ENCODE assay signal across 12 mouse cellular contexts in the genomic region with DNA sequence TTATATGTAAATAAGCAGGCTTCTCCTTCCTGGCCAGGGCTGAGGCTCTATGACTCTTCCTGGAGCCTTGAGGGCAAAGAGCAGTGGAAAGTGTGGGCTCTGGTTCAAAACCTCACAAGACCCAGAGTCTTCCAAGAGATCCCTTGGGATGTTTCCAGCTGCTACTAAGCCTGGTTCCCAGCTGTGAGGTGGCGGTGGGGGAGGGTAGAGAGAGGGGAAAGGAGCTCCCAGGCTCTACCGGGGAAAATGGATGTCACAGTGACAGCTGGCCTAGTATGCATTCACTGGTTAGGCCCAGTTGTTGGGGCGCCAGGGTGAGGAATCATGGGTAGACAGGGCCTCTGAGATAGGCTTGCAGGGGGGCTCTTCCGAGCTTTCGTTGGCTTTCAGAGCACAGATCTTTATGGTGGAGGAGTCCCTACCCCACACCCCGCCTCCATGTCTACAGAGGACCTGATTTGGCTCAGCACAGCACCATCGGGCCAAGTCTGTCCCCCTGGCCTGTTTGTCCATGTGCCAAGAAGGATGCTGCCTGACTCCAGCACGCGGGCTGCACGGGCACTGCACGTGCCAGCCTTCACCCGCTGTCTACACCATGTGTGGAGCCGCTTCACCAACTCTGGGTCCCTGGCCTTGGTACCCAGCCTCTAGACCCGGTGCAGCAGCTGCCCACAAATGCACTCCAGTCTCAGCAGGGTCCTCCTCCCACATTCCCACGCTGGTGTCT. TPM values are rescaled to one million over a fixed set of nuclear protein-coding genes. Genes with fewer than 3 reads are reported as not detected.
DNase-seq lines count a peak whose midpoint lies in the region; ATAC-seq and TF ChIP-seq lines count a peak whose summit lies in the region.
"Had no signal": no experiment of that assay in that cellular context is flagged by ENCODE, and none has a peak within 500 bp of the region (broad histone marks: within the 10 kb centered on the region; RNA-seq: fewer than 3 reads in every experiment).

No protein-coding gene starts in this region.

- TF ChIP-seq POLR2A in heart, adult 2 months (IDR thresholded peaks at IDR 0.05; ENCODE audit: insufficient read depth, low read depth, low read length): no peak

- no peak overlapping the region for H3K4me3 ChIP-seq in heart, adult 2 months
- no peak overlapping the region for H3K4me3 ChIP-seq in midbrain, embryonic 14.5 days (replicated peaks; ENCODE audit: low read depth, low read length)
- H3K4me3 ChIP-seq in midbrain, embryonic 15.5 days: no peak overlapping the region
- H3K4me3 ChIP-seq in hindbrain, embryonic 11.5 days (ENCODE audit: low read depth, low read length): no peak overlapping the region
- H3K4me3 ChIP-seq in limb, embryonic 15.5 days: no peak overlapping the region

- no peaks in the 10 kb centered on the region for H3K79me2 ChIP-seq in heart, adult 2 months (replicated peaks; ENCODE audit: control insufficient read depth, insufficient read depth, low read length)

- no peak for ATAC-seq in midbrain, embryonic 14.5 days (ENCODE audit: low FRiP score, low TSS enrichment)
- no peak for ATAC-seq in midbrain, embryonic 15.5 days (replicated peaks)
- ATAC-seq in hindbrain, embryonic 11.5 days (ENCODE audit: low FRiP score): no peak
- ATAC-seq in limb, embryonic 15.5 days (ENCODE audit: insufficient number of reproducible peaks, low FRiP score, low TSS enrichment, low read depth): peak; percentile 41; the same call in 1 of the 2 replicates
- ATAC-seq: activated CD4-positive, CD25-positive, alpha-beta regulatory T cell, adult 4 months had no signal

- no peak for TF ChIP-seq CTCF in heart, adult 2 months (IDR thresholded peaks at IDR 0.05)

- intact Hi-C loops in heart, adult 2 months (cut with DNase I): no loop called here

- no peak overlapping the region for H3K4me2 ChIP-seq in midbrain, embryonic 14.5 days (ENCODE audit: low read length)
- no peak overlapping the region for H3K4me2 ChIP-seq in midbrain, embryonic 15.5 days
- H3K4me2 ChIP-seq in hindbrain, embryonic 11.5 days (replicated peaks; ENCODE audit: low read depth, low read length): no peak overlapping the region
- H3K4me2 ChIP-seq in limb, embryonic 15.5 days: no peak overlapping the region

- H3K9me3 ChIP-seq in midbrain, embryonic 14.5 days (ENCODE audit: control insufficient read depth, low read length): no peaks in the 10 kb centered on the region
- H3K9me3 ChIP-seq in midbrain, embryonic 15.5 days: no peaks in the 10 kb centered on the region
- H3K9me3 ChIP-seq in hindbrain, embryonic 11.5 days (ENCODE audit: control insufficient read depth, low read length): no peaks in the 10 kb centered on the region
- H3K9me3 ChIP-seq in limb, embryonic 15.5 days: no peaks in the 10 kb centered on the region

- H3K4me1 ChIP-seq in heart, adult 2 months (ENCODE audit: control insufficient read depth, insufficient read depth, low read length): peaks cover 2% of the 10 kb centered on the region; the same call in 1 of the 2 replicates
- H3K4me1 ChIP-seq in midbrain, embryonic 14.5 days (ENCODE audit: control insufficient read depth, insufficient read depth, low read length): peaks cover 3% of the 10 kb centered on the region; the same call in 1 of the 2 replicates
- H3K4me1 ChIP-seq in midbrain, embryonic 15.5 days: peaks cover 4% of the 10 kb centered on the region; the same call in 1 of the 2 replicates
- peaks cover 2% of the 10 kb centered on the region; the same call in 1 of the 2 replicates for H3K4me1 ChIP-seq in hindbrain, embryonic 11.5 days (replicated peaks; ENCODE audit: control insufficient read depth, insufficient read depth, low read length)
- peaks cover 25% of the 10 kb centered on the region for H3K4me1 ChIP-seq in limb, embryonic 15.5 days

- WGBS in heart, adult 2 months: 79% methylated on average over 15 of the region's 15 CpGs
- WGBS in midbrain, embryonic 14.5 days: 68% methylated on average over 15 of the region's 15 CpGs
- WGBS in midbrain, embryonic 15.5 days: 73% methylated on average over 15 of the region's 15 CpGs
- 75% methylated on average over 15 of the region's 15 CpGs for WGBS in hindbrain, embryonic 11.5 days
- 71% methylated on average over 15 of the region's 15 CpGs for WGBS in limb, embryonic 15.5 days

- no peak for TF ChIP-seq EP300 in heart, adult 2 months (IDR thresholded peaks at IDR 0.05; ENCODE audit: insufficient read depth, low read depth, low read length)

- peak; percentile 94 for DNase-seq in heart, adult 11 months
- DNase-seq in heart, adult 2 months: no peak
- no peak for DNase-seq in midbrain, embryonic 14.5 days
- DNase-seq in hindbrain, embryonic 11.5 days (ENCODE audit: low spot score): peak; percentile 44
- DNase-seq in layer of hippocampus, adult 8-10 months (ENCODE audit: low spot score in 2 of 2): no peak
- no peak for DNase-seq in layer of hippocampus, postnatal 36 days
- DNase-seq: cerebellum, adult 11 months; liver had no signal

- no peak overlapping the region for H3K9ac ChIP-seq in heart, adult 2 months (ENCODE audit: low read depth, low read length)
- no peak overlapping the region for H3K9ac ChIP-seq in midbrain, embryonic 14.5 days (replicated peaks; ENCODE audit: low read length)
- H3K9ac ChIP-seq in midbrain, embryonic 15.5 days: no peak overlapping the region
- H3K9ac ChIP-seq in hindbrain, embryonic 11.5 days (ENCODE audit: low read depth, low read length): no peak overlapping the region
- no peak overlapping the region for H3K9ac ChIP-seq in limb, embryonic 15.5 days

- H3K27ac ChIP-seq in heart, adult 2 months: no peak overlapping the region
- H3K27ac ChIP-seq in midbrain, embryonic 14.5 days (replicated peaks; ENCODE audit: low read depth, low read length): peak overlapping the region; percentile 32; the same call in 1 of the 2 replicates
- H3K27ac ChIP-seq in midbrain, embryonic 15.5 days: no peak overlapping the region
- H3K27ac ChIP-seq in hindbrain, embryonic 11.5 days (ENCODE audit: low read depth, low read length): no peak overlapping the region
- H3K27ac ChIP-seq in limb, embryonic 15.5 days: no peak overlapping the region
- H3K27ac ChIP-seq: kidney, postnatal 0 days had no signal

- H3K27me3 ChIP-seq in heart, adult 2 months (ENCODE audit: control insufficient read depth, insufficient read depth, low read length): no peaks in the 10 kb centered on the region
- H3K27me3 ChIP-seq in midbrain, embryonic 14.5 days (ENCODE audit: control insufficient read depth, insufficient read depth, low read length): no peaks in the 10 kb centered on the region
- H3K27me3 ChIP-seq in midbrain, embryonic 15.5 days (replicated peaks): 0 out of 2 replicates have a peak, but pooled peaks cover 2% of the 10 kb centered on the region
- H3K27me3 ChIP-seq in hindbrain, embryonic 11.5 days (ENCODE audit: control insufficient read depth, insufficient read depth, low read length): no peaks in the 10 kb centered on the region
- H3K27me3 ChIP-seq in limb, embryonic 15.5 days: peaks cover 16% of the 10 kb centered on the region

- H3K36me3 ChIP-seq in heart, adult 2 months (ENCODE audit: control insufficient read depth, insufficient read depth, low read length): no peaks in the 10 kb centered on the region
- H3K36me3 ChIP-seq in midbrain, embryonic 14.5 days (ENCODE audit: control insufficient read depth, insufficient read depth, low read length): no peaks in the 10 kb centered on the region
- no peaks in the 10 kb centered on the region for H3K36me3 ChIP-seq in midbrain, embryonic 15.5 days (replicated peaks)
- no peaks in the 10 kb centered on the region for H3K36me3 ChIP-seq in hindbrain, embryonic 11.5 days (ENCODE audit: control insufficient read depth, insufficient read depth, low read length)
- no peaks in the 10 kb centered on the region for H3K36me3 ChIP-seq in limb, embryonic 15.5 days

RNA-seq across cellular contexts. Expression of a gene that starts 24.2 kb away (rescaled TPM):
- total RNA-seq in heart, adult 2 months (2021): under 1 TPM; 0.55 to 0.73 TPM
- polyA plus RNA-seq in heart, adult 2 months (2012; rRNA removed): 0.57 and 0.76 TPM in 2 replicates
- 1.9 and 4.6 TPM in 2 replicates for polyA plus RNA-seq in midbrain, embryonic 14.5 days (2014; fragmentation: Nextera tagmentation; extraction: Ambion mirVana)
- 3.2 and 4.4 TPM in 2 replicates for polyA plus RNA-seq in midbrain, embryonic 15.5 days (2015; fragmentation: Nextera tagmentation; extraction: Ambion mirVana)
- polyA plus RNA-seq in hindbrain, embryonic 11.5 days (2014; fragmentation: Nextera tagmentation; extraction: Ambion mirVana): 0.22 and 0.69 TPM in 2 replicates
- polyA plus RNA-seq in limb, embryonic 15.5 days (2015; fragmentation: Nextera tagmentation; extraction: Ambion mirVana): 0.69 and 0.70 TPM in 2 replicates
- total RNA-seq in layer of hippocampus, adult 8-10 months (2022): 10 to 100 TPM; 22.2 to 26.3 (median 25.1) TPM
- 10 to 100 TPM; 15.3 to 17.2 TPM for total RNA-seq in layer of hippocampus, postnatal 36 days (2021)
- polyA plus RNA-seq: activated CD4-positive, CD25-positive, alpha-beta regulatory T cell, adult 4 months had no signal

RNA-seq across cellular contexts. Expression of a gene that starts 49.0 kb away (rescaled TPM):
- total RNA-seq in heart, adult 2 months (2021): 1 to 10 TPM in 1 of 2 experiments, under 1 TPM in 1; 0.26 to 1.0 TPM
- polyA plus RNA-seq in heart, adult 2 months (2012; rRNA removed): 2.2 and 2.7 TPM in 2 replicates
- polyA plus RNA-seq in midbrain, embryonic 14.5 days (2014; fragmentation: Nextera tagmentation; extraction: Ambion mirVana): 8.4 and 13.7 TPM in 2 replicates
- 14.0 and 15.4 TPM in 2 replicates for polyA plus RNA-seq in midbrain, embryonic 15.5 days (2015; fragmentation: Nextera tagmentation; extraction: Ambion mirVana)
- polyA plus RNA-seq in hindbrain, embryonic 11.5 days (2014; fragmentation: Nextera tagmentation; extraction: Ambion mirVana): 27.7 and 29.6 TPM in 2 replicates
- 34.0 and 45.2 TPM in 2 replicates for polyA plus RNA-seq in limb, embryonic 15.5 days (2015; fragmentation: Nextera tagmentation; extraction: Ambion mirVana)
- total RNA-seq in layer of hippocampus, adult 8-10 months (2022): 1 to 10 TPM; 1.9 to 2.8 (median 2.3) TPM
- total RNA-seq in layer of hippocampus, postnatal 36 days (2021): 1 to 10 TPM in 1 of 2 experiments, under 1 TPM in 1; 0.91 to 1.3 TPM
- polyA plus RNA-seq: activated CD4-positive, CD25-positive, alpha-beta regulatory T cell, adult 4 months had no signal

Comparison
In these comparisons a context has a peak if more than half of its experiments do, and no peak if none do; other contexts are left out.
1. DNase-seq: peak in heart, adult 11 months (single experiment) and hindbrain, embryonic 11.5 days (single experiment); none in heart, adult 2 months (0 of 2), midbrain, embryonic 14.5 days (single experiment), layer of hippocampus, adult 8-10 months (0 of 2) and layer of hippocampus, postnatal 36 days (0 of 2).